Mouse (Mus musculus): ENCODE results near the gene Yipf2.

- TF ChIP-seq POLR2A (IDR thresholded peaks at IDR 0.05; ENCODE audit: low read depth, low read length): no peak
- TF ChIP-seq CTCF (IDR thresholded peaks at IDR 0.05; ENCODE audit: extremely low read depth, insufficient read length, insufficient replicate concordance, low read depth, low read length): no peak
Measured at GRCm38 (mm10) chr9:21614864-21615616, 22.4 kb upstream of the Yipf2 start.
